In genomic region chr13:57281504-57281903, GRCm38 (mm10) we compare ENCODE assay signal across 9 mouse cellular contexts.
DNase-seq lines count a peak whose midpoint lies in the region; ATAC-seq and TF ChIP-seq lines count a peak whose summit lies in the region.
"Had no signal": no experiment of that assay in that cellular context is flagged by ENCODE, and none has a peak within 500 bp of the region (broad histone marks: within the 10 kb centered on the region; RNA-seq: fewer than 3 reads in every experiment).

No protein-coding gene starts in this region.

- peak; percentile 59 for TF ChIP-seq CTCF in liver, postnatal 0 days (IDR thresholded peaks at IDR 0.05; ENCODE audit: low read depth)

- no peak for TF ChIP-seq EP300 in liver, postnatal 0 days (IDR thresholded peaks at IDR 0.05; ENCODE audit: low read depth)

- peak; percentile 66; the same call in 1 of the 2 replicates for ATAC-seq in hindbrain, embryonic 15.5 days (ENCODE audit: low FRiP score, low read depth)
- no peak for ATAC-seq in liver, postnatal 0 days

- no peak overlapping the region for H3K9ac ChIP-seq in hindbrain, embryonic 15.5 days
- H3K9ac ChIP-seq in liver, postnatal 0 days (replicated peaks) = no peak overlapping the region

- no peaks in the 10 kb centered on the region for H3K27me3 ChIP-seq in hindbrain, embryonic 15.5 days
- no peaks in the 10 kb centered on the region for H3K27me3 ChIP-seq in liver, postnatal 0 days (ENCODE audit: insufficient read depth, low read length)

- peak; percentile 30 for DNase-seq in left cerebral cortex, adult 11 months (ENCODE audit: low spot score)
- no peak for DNase-seq in left cerebral cortex, adult 8-10 months (ENCODE audit: low spot score in 2 of 2)
- DNase-seq in ZHBTc4 (ENCODE audit: low read depth, low spot score) = peak; percentile 72
- peak; percentile 53 for DNase-seq in cerebellum, adult 9-10 months
- peak; percentile 27 for DNase-seq in liver, postnatal 0 days
- no peak for DNase-seq in T-cell, adult 2 months (ENCODE audit: low spot score)
- DNase-seq in urinary bladder, postnatal 10 days (ENCODE audit: low spot score) = no peak

- 17% methylated on average over 3 of the region's 3 CpGs for WGBS in hindbrain, embryonic 15.5 days
- WGBS in liver, postnatal 0 days (ENCODE audit: insufficient replicate concordance) = 26% methylated on average over 3 of the region's 3 CpGs

- H3K4me2 ChIP-seq in hindbrain, embryonic 15.5 days = no peak overlapping the region
- no peak overlapping the region for H3K4me2 ChIP-seq in liver, postnatal 0 days (ENCODE audit: low read depth, low read length)

- no peaks in the 10 kb centered on the region for H3K36me3 ChIP-seq in hindbrain, embryonic 15.5 days
- H3K36me3 ChIP-seq in liver, postnatal 0 days (replicated peaks; ENCODE audit: insufficient read depth, low read length) = no peaks in the 10 kb centered on the region

- H3K4me1 ChIP-seq in hindbrain, embryonic 15.5 days (replicated peaks) = peaks cover 8% of the 10 kb centered on the region
- no peaks in the 10 kb centered on the region for H3K4me1 ChIP-seq in liver, postnatal 0 days (ENCODE audit: insufficient read depth)

- H3K27ac ChIP-seq in hindbrain, embryonic 15.5 days (replicated peaks) = no peak overlapping the region
- no peak overlapping the region for H3K27ac ChIP-seq in liver, postnatal 0 days (ENCODE audit: low read depth)

- no peak overlapping the region for H3K4me3 ChIP-seq in hindbrain, embryonic 15.5 days
- H3K4me3 ChIP-seq in liver, postnatal 0 days (ENCODE audit: low read depth, low read length) = no peak overlapping the region
- H3K4me3 ChIP-seq: erythroblast, embryonic 14.5 days had no signal

- no peaks in the 10 kb centered on the region for H3K9me3 ChIP-seq in hindbrain, embryonic 15.5 days
- no peaks in the 10 kb centered on the region for H3K9me3 ChIP-seq in liver, postnatal 0 days (ENCODE audit: low read length)

Comparison
In these comparisons a context has a peak if more than half of its experiments do, and no peak if none do; other contexts are left out.
1. DNase-seq: peak in left cerebral cortex, adult 11 months (single experiment), ZHBTc4 (single experiment), cerebellum, adult 9-10 months (single experiment) and liver, postnatal 0 days (single experiment); none in left cerebral cortex, adult 8-10 months (0 of 2), T-cell, adult 2 months (single experiment) and urinary bladder, postnatal 10 days (single experiment).